Mouse (Mus musculus): Measurements from ENCODE around the gene Birc3.
"Not testable (repeated sequence)": the region's sequence is repeated elsewhere in the genome, so short reads cannot be mapped to it uniquely, and the experiment has no call there.

Gene Birc3

DNA sequence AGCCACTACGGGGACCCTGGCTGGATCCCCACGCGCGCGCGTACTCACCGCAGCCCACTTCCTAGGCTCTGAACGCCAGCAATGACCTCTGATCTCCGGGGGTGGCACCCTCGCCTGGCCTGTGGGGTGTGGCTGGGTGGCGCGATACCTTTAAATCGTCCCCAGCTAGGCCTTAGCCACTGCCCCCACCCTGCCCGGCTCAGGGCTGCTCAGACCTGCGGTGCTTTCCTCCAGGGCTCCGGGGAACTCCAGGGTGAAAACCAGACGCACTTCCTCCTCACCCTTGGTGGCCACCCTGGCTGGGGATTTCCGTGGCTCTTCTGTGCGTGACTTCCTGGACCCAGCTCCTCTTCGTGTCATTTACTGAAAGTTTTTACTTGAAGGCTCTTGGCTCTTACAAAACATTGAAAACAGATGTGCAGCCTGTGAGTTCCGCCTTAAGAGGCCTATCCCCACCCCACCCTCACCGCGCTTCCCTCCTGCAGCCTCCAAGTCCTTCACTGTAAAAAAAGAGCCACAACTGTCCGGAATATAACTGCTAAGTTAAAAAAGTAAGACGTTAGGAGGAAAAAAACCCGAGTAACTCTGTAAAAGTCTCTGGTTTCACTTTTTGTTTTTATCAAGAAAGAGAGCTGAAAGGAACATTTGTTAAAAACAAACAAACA lies at the start of gene Birc3:
Gene Birc3 (minus strand): TSS at position 412 of the 665 bp plus-strand sequence.
- DNase-seq: peak; percentile 86 to 94

DNA sequence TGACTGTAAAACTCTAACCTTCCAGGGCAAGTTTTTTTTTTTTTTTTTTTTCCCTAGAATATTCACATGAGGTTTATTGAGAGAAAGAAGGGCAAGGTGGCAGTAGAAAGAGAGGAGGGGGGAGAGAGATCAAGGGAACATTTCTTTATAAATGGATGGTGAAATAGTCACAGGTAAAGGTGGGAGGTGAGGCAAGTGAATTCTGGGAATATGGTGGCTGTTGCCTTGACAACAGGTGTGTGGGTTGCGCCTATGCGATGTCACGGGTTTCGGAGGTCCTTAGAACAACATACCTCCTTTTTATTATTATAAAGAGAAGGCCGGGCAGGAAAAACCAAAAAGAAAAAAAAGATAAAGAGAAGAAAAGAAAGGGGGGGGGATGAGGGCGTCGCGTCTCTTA lies 41.9 kb upstream of the Birc3 start:
- no peak for DNase-seq

DNA sequence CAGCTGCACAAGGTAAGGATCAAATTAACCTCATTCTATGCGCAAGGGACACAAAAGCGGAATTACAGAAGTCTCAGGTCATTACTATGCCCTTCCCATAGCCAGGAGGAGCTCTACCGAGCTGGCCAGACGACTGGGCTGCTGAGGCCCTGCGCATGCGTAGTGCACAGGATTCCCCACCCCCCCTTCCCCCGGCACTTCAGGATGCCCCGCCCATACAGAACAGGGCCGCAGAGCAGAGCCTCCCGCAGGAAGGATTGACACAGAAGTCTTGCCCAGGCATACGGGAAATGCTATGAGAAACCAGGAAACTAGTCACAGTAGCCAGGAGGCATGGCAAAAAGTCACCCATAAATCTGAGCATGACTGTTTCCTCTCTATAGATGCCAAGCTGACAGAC lies 41.5 kb upstream of the Birc3 start:
- peak; percentile 7 to 8 for DNase-seq

DNA sequence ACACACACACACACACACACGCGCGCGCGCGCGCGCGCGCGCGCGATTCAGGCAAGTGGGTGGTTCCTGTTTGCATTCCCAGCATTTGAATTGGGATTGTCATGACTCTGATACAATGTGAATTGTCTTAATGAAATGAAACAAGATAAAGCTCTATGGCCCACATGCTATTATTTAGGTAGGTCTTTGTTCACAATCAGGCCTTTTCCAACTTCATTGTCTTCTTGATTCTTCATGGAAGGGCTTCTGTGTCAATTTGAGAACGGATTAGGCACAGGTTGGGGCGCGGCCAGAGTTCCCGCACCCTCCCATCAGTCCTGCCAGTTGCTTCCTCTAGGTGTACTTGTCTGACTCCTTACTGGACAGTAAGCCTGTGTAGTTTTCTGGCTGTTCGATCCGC lies 41.0 kb upstream of the Birc3 start:
- no peak for DNase-seq

DNA sequence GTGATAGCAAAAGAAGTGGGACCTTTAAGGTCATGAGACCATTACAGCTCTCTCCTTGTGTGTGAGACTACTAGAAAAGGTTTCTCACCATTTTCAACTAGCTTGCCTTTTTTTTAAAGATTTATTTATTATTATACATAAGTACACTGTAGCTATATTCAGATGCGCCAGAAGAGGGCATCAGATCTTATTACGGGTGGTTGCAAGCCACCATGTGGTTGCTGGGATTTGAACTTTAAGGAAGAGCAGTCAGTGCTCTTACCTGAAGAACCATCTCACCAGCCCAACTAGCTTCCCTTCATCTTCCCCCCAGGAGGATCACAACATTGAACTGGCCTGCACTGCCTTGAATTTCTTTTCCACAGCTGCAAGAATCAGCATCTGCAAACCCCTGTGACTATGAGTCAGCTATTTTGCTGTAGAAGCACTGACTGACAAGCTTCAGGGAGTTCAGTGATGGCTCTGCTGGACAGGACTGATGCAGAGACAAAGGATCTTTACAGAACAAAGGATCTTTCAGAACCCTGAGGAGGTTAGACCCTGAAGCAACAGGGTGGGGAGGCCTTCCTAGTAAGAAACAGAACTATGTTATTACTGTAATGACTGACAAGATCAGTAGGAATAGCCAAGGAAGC lies 34.5 kb upstream of the Birc3 start:
- DNase-seq: no peak

DNA sequence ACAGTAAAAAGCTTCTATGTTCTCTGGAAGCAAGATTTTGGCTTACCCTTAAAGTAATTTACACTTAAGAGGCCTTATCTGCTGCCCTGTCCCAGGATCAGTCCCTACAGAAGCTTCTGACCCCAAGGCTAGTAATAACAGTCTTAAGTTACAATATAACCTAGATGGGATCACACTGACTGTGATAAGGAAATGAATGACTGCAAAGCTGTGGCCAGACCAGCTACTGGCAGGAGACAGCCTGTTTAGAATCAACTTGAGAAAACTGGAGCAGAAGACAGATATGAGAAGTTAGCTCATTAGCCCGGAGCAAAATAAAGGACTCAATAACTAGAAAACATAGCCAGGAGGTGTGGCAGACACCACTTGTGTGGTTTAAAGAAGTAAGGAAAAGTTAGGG lies 33.6 kb upstream of the Birc3 start:
- no peak for DNase-seq

DNA sequence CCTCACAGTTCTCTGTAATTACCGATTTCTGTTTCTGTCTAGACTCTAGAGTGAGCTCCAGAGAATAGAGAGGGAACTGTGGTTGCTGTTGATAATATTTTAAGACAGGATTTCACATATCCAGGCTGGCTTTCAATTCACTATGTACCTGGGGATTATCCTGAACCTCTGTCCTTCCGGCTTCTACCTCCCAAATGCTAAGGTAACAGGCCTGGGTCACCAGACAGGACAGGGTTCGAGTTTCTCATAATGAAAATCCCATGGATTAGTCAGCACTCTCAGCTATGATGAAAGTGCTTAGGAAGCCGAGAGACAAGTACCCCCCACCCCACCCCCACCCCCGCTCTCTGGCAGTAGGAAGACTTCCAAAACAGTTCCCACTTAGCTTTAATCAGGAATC lies 30.8 kb upstream of the Birc3 start:
- DNase-seq: no peak

DNA sequence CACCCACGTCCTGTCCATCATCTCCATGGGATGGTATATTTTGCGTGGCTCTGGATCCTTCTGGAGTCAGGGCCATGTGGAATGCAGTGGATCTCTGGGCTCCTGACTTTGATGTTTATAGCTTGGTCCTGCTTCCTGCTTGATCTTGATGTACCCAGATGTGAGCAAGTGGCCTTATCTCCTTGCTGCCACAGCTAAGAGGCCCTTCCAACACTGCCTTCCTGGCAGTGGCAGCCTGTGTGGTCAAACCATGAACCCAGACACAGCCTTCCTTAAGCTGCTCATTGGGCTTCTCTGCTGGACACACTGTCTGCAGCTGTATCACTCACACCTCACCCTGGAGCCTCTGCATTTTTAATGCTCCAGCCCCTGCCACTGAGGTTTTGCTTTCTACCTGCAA lies 30.3 kb upstream of the Birc3 start:
- no peak for DNase-seq

DNA sequence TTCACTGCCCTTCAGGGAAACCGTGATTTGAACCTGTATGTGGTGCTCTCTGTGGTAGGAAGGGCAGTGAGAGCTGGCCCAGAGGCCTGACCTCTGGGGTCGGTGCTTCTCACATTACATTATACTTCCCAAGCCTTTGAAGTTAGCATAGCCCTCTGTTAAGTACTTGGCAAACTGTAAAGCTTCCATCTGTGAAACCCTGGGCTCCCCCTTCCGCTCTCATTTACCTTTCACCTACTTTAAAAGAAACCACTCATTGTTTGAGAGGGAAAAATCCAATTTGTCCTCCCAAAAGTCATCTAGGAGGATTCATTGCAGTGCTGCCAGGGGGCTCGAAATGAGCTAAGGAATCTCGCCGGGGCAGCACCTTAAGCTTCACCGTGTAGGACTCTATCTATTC lies 29.3 kb upstream of the Birc3 start:
- DNase-seq: no peak

DNA sequence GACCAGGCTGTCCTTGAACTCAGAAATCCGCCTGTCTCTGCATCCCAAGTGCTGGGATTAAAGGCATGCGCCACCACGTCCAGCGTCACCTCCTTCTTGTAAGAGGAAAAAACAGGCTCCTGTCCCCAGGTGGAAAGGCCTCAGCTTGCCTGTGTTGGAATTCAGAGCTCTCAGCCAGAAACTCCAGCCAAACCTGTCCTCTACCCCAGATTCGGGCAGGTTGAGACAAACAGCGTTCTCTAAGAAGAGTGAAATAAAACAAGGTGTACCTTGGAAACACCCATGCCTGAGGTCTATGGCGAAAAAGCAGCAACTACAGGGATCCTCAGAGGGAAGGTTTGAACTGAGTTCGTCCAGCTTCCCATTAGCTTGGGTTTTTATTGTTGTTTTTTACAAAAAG lies 28.0 kb upstream of the Birc3 start:
- no peak for DNase-seq

DNA sequence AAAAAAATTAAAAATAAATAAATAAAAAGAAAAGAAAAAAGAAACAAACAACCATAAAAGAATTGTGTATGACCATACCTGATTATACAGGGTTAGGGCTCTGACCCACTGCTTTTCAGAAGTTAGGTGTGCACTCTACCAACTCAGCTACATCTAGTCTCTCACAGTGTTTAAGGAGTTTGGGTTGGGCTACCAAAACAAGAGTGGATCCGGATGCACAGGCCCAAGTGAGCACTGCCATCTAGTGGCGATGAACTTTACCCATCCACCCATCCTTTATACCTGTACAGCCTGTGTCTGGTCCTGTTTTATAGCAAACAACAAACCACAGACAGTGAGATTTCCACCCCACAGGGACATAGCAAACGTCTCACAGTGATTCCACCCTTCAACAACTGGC lies 24.5 kb upstream of the Birc3 start:
- peak; percentile 54 to 75 for DNase-seq

DNA sequence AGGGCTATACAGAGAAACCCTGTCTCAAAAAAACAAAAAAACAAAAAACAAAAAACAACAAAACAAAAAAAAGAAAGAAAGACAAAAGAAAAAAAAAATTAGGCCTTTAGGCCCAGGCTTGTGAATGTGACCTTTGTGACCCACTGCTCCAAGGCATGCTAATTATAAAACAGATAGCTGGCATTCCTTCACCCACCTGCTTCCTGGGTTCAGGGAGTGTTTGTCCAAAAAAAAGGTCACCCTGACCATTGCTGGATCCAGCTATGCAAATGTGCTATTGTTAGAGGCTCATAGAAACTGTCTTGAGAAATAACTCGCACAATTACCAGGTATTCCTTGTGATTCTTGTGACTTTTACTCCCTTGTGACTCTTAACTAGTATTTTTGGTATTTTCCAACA lies 18.8 kb upstream of the Birc3 start:
- DNase-seq: not testable (repeated sequence)

DNA sequence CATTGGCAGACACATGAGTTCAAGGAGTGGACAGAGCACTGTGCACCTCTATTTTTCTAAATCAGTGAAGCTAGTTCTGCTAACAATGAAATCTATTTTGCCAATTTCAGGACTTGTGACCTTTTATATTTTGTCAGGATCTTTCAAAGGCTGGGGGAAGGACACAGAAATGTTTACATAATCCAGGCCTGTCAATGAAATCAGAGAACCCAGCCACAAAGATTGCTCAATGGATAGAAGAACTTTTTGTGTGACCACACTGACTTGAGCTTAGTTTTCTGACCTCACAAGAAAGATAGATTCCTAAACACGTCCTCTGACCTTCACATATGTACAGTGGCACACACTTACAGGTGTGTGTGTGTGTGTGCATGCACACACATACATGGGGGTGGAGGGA lies 18.2 kb upstream of the Birc3 start:
- DNase-seq: no peak

DNA sequence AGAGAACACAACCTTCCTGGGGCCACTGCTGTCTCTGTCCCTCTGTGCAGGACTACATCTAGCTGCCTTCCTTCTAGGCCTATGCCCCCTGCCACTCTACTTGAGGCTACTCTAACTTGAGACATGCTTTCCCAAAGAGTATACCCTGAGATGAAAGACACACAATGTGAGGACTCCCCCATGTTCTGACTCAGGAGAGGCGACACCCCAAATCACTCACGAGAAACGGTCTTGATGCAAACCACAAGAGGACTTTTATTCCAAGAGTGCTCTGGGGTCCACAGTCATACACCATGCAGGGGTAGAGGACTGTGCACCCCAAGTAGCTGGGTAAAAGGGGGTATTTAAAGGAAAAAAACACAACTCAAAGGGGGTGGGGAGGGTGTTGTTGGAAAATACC lies 11.4 kb upstream of the Birc3 start:
- no peak for DNase-seq

DNA sequence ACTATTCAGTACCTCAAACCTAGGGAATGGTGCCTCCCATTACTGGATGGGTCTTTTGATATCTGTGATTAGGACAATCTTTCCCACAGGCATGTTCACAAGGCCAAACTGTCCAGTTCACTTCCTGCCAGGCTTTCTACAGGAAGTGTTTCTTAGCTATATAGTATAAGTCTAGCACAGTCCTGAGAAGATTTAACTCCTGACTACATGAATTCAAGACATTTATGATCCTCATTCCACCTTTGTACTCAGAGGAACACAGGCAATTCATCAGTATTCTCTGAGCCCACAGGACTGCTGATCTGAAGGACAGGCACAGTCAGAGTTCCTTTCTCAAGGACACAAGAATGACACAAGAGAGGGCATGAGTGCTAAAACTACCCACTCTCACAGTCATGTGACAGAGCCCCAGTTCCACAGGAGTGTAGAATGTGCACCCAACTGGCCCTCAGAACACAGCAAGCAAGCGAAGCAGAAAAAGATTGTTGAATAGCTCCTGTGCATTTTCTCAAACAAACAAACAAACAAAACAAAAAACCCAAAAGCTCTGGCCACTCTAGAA lies 9.4 kb upstream of the Birc3 start:
- no peak for DNase-seq

DNA sequence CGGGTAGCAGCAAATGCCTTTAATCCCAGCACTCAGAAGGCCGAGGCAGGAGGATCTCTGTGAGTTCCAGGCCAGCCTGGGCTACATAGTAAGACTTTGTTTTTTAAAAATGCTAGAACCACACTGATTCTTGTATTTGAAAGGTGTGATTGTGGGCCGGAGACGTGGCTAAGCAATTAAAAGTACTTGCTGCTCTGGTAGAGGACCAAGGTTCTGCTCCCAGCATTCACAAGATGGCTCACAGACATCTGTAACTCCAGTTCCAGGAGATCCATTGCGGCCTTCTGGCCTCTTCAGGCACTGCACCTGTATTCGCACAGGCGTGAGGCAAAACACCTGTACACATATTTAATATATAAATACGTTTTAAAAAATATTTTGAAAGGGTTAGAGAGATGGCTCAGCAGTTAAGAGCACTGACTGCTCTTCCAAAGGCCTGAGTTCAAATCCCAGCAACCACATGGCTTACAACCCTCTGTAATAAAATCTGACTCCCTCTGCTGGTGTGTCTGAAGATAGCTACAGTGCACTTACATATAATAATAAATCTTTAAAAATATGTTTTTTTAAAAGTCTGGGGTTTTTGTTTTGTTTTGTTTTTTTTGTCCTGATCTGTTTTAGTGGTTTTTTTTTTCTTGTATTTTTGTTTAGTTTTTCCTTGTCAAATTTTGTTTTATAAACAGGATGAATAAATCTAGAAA lies 675 bp upstream of the Birc3 start:
- peak in 1 of 2 experiments; percentile 29 for DNase-seq

DNA sequence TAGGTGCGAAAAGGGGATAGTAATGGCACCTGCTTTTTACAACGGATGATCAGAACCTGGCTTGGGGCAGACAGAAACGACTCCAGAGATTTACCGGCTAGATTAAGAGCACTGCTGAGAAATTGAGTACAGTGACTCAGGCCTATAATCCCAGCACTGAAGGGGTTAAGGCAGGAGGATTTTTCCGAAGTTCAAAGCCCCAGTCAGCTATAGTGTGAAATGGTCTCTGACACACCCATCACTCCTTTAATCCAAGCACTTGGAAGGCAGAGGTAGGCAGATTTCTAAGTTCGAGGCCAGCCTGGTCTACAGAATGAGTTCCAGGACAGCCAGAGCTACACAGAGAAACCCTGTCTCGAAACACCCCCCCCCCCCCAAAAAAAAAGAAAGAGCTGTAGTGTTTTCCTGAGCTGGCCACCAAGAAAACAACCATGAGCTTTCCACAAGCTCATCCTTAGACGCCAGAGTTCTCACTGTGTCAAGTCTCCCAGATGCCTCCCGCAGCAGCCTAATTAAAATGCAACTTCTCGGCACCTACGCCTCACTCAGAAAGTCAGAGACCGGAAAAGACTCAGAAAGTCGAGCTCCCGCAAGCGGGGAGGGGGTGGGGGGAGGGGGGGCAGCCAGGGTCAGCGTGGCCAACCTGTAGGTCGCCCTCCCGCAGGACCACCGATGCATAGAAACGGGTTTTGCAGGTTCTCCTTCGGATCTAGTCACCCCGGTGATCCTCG lies 777 bp downstream of the Birc3 start:
- DNase-seq: no peak

DNA sequence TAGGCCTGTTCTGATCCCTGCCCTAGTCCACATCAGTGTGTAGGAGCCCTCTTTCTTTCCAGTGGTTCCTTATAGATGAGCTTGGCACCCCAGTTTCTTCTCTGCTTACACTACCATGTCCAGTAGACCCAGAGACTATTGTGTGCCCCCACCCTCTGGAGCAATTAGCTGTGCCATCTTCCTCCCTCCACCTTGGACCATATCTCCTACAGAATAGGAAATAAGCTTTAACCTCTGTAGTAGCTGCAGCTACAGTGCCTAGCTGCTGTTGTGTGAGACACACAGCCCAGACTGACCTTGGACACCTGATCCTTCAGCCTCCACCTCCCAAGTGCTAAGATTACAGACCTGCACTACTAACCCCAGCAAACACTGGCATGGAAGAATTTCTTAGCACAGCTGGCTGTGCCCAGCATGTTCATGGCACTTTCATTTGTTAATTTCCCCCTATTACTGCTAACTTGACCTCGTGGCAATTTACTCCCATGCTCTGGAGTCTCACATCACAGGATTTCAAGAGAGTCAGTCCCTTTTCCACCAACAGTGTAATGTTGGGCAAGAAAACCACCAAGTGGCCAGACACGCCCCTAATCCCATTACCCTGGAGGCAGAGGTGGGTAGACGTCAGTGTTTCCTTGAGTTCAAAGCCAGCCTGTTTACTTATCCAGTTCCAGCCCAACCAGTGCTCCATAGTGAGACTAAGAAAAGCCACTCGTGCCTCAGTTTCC lies 1.5 kb downstream of the Birc3 start:
- peak in 1 of 2 experiments; percentile 29 for DNase-seq

DNA sequence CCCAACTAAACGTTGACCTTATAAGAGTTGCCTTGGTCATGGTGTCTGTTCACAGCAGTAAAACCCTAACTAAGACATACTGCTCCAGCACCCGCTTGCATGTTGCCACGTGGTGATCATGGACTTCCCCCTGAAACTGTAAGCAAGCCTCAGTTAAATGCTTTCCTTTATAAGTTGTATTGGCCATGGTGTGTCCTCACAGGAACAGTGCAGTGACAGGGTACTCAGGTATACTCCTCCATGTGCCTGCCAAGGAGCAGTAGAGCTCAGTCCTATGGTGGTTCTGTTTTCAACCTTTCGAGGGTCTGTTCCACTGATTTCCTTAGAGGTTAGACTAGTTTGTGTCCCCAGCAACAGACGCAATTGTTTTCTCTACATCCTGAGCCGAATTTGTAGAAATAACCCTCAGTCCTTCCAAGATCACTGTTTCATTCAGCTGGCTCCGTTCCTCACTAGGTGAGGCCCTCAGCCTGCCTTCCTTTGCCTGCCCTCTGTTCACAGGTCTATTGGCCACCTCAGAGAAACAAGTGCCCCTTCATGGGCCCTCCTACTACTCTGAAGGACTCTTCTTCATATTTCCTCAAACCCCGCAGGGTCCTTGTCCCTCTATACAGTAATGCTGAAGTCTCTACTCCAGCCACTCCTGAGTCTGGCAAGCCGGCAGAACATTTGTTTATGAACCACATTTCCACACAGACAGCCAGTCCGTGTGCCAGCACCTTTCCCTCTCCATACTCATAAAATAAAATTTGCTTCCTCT lies 2.2 kb downstream of the Birc3 start:
- DNase-seq: peak in 1 of 2 experiments; percentile 32

DNA sequence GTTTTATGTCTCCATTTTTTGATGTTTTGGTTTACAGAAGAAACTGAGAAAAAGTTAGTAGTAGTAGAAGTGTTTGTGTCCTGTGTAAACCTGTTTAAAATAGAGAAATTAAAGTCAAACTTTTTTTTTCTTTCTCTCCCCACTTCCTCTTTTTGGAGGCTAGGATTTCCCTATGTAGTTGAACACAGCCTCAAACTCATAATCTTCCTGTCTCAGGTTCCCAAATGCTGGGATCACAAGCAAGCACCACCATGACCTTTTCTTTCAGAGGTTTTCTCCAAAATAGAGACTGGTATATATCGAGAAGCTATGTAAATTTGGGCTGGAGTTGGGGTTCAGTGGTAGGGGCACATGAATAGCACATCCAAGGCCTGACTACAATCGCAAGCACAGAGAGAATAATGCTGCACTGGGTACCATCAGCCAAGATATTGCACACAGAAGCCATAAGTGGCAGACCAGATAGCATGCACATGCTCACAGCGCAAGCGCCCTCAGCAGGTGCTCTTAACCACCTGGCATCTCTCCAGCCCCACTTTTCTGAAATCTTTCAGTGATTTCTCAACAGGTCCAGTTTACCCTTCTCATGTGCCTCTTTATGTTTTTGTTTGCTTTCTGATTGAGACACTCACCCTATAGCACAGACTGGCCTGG lies 4.0 kb downstream of the Birc3 start:
- DNase-seq: peak; percentile 15 to 37

DNA sequence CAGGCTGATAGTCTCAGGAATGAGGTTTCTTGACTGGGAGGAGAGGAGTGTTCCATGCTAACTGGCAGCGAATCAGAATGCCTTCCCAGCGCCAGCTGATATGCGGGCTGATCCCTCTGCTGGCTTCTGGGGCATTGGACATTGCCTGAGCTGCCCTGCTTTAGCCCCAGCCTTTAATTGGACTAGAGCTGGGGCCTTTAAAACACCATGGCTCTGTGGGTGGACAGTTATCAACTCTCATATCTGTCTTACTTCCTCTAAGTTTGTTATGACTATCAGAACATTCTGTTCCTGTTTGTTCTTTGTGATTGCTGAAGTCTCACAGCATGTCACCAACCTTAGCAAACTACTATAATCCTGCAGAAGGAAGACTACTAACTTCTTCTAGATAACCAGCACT lies 5.0 kb downstream of the Birc3 start:
- peak; percentile 35 to 43 for DNase-seq

All from spleen, adult 18-20 months (tissue).